Mouse (Mus musculus) stomach, postnatal 0 days (tissue): Measurements from ENCODE around the gene Tex9.

Source experiments
- CTCF ChIP-seq: IDR thresholded peaks from 2 replicates; pipeline ENCODE4 v1.5.1; 2016; ENCODE audit warnings: antibody characterized with exemption, low read depth, mild to moderate bottlenecking, moderate library complexity
- EP300 ChIP-seq: optimal IDR thresholded peaks from 2 replicates; pipeline ENCODE3; 2016; ENCODE audit warnings: antibody characterized with exemption

GRCm38 (mm10) chr9:72434876-72435275 is 57.1 kb downstream of the Tex9 start:
- TF ChIP-seq CTCF: no peak
- TF ChIP-seq EP300: no peak
